In genomic region chr8:120368814-120369649, GRCm38 (mm10) we compare ENCODE assay signal across 8 mouse cellular contexts.
DNase-seq lines count a peak whose midpoint lies in the region; ATAC-seq lines count a peak whose summit lies in the region.

No protein-coding gene starts in this region.

- H3K9me3 ChIP-seq in intestine, embryonic 14.5 days (ENCODE audit: control insufficient read depth, low read length), result no peaks in the 10 kb centered on the region

- no peak overlapping the region for H3K4me3 ChIP-seq in intestine, embryonic 14.5 days (ENCODE audit: low read depth, low read length)

- H3K4me2 ChIP-seq in intestine, embryonic 14.5 days (ENCODE audit: low read length), result peak overlapping the region; percentile 12

- WGBS in intestine, embryonic 14.5 days, result 22% methylated on average over 11 of the region's 11 CpGs

- H3K36me3 ChIP-seq in intestine, embryonic 14.5 days (ENCODE audit: control insufficient read depth, insufficient read depth, low read length), result no peaks in the 10 kb centered on the region

- no peak overlapping the region for H3K9ac ChIP-seq in intestine, embryonic 14.5 days (ENCODE audit: low read length)

- intact Hi-C loops in gastrocnemius, postnatal 14 days (cut with DNase I; ENCODE audit: low total_unique reads), result loop anchor here (5.0 kb wide), 1 partner anchor 42 kb away; no protein-coding TSS in a partner anchor
- intact Hi-C loops in left cerebral cortex, postnatal 10 days (cut with DNase I), result no loop called here

- peaks cover 42% of the 10 kb centered on the region for H3K4me1 ChIP-seq in intestine, embryonic 14.5 days (replicated peaks; ENCODE audit: control insufficient read depth, insufficient read depth, low read length)

- no peaks in the 10 kb centered on the region for H3K27me3 ChIP-seq in intestine, embryonic 14.5 days (replicated peaks; ENCODE audit: control insufficient read depth, insufficient read depth, low read length)

- peak overlapping the region; percentile 52; the same call in 1 of the 2 replicates for H3K27ac ChIP-seq in intestine, embryonic 14.5 days (ENCODE audit: low read depth)

- ATAC-seq in intestine, embryonic 14.5 days (replicated peaks; ENCODE audit: low FRiP score, low TSS enrichment, low read depth), result peak; percentile 49; the same call in 1 of the 2 replicates
- peak; percentile 66 for ATAC-seq in megakaryocyte-erythroid progenitor cell, adult 5-6 weeks (replicated peaks; ENCODE audit: low FRiP score, low TSS enrichment, poor library complexity, severe bottlenecking)

- peak; percentile 95 for DNase-seq in adipocyte (ENCODE audit: low spot score)
- DNase-seq in embryo, embryonic 10 days (ENCODE audit: low spot score), result peak; percentile 77
- peak; percentile 90 for DNase-seq in gastrocnemius, postnatal 14 days
- peak; percentile 79 for DNase-seq in intestine, embryonic 14.5 days (ENCODE audit: low spot score)
- DNase-seq in left cerebral cortex, postnatal 10 days (ENCODE audit: extremely low spot score in 1 of 2, low spot score in 2 of 2), result peak; percentile 73 to 93
- DNase-seq in right cerebral cortex, postnatal 25 days, result peak; percentile 74
- peak; percentile 78 to 87 for DNase-seq in urinary bladder, postnatal 4 days (ENCODE audit: low spot score in 2 of 2)
